Mouse (Mus musculus): ENCODE results near the gene Nxpe2. TPM values are rescaled to one million over a fixed set of nuclear protein-coding genes. Genes with fewer than 3 reads are reported as not detected.

Nxpe2 gene
- polyA plus RNA-seq, 1 experiment from 2014 or later, result 1.1 TPM

DNA sequence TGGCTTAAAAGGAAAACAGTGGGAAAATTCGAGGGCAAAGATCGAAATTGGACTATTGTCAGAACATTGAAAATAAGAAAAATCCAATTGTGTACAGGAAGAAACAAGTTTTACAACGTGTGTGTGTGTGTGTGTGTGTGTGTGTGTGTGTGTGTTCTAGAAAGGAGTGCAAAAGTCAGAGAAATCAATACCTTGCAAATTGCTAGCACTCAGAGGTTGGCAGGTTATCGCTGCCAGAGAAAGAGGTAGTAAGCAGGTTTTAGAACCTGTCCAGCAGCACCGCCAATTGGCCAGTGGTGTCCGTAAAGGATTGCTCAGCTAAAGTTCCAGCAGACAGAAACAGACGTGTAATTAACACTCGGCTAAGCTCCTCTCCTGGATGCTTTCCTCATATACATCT is 69.0 kb downstream of the Nxpe2 start:
- Histone ChIP-seq H3K27ac (replicated peaks) (no peak overlapping the region), H3K27me3 (replicated peaks; ENCODE audit: low read depth, poor library complexity, severe bottlenecking) (no peaks in the 10 kb centered on the region), H3K36me3 (replicated peaks) (no peaks in the 10 kb centered on the region), H3K4me3 (no peak overlapping the region), H3K9me3 (no peaks in the 10 kb centered on the region), H3K4me1 (no peaks in the 10 kb centered on the region)
- WGBS, result 88% methylated on average over 8 of the region's 8 CpGs
- no peak for DNase-seq (ENCODE audit: low spot score)

DNA sequence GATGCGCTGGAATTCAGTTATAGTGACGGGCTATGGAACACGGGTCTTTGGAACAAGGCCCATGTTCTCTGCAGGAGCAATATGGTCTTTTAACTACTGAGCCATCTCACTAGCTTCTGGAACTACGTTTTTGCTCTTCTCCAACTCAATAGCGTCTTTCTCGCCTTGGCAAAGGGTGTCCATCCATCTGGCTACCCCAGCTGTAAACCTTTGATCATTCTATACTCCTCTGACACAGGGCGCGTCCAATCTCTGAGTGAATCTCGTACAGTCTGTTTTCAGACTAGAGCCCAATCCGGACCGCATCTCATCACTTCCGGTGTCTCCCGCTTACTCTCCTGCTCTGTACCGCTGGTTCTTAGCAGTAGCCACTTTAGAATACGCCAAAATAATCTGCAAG is 76.4 kb downstream of the Nxpe2 start:
- no peaks in the 10 kb centered on the region for H3K36me3 ChIP-seq (replicated peaks)
- WGBS, result 93% methylated on average over 15 of the region's 15 CpGs
- H3K4me1 ChIP-seq, result no peaks in the 10 kb centered on the region
- DNase-seq (ENCODE audit: low spot score), result no peak
- H3K27me3 ChIP-seq (replicated peaks; ENCODE audit: low read depth, poor library complexity, severe bottlenecking), result no peaks in the 10 kb centered on the region
- H3K4me3 ChIP-seq, result no peak overlapping the region
- no peaks in the 10 kb centered on the region for H3K9me3 ChIP-seq
- H3K27ac ChIP-seq (replicated peaks), result no peak overlapping the region

Other genes starting within 250 kb of the Nxpe2 start
- 4.1 and 5.9 TPM in 2 replicates for gene Nxpe4, start 191.4 kb downstream of the Nxpe2 start, polyA plus RNA-seq (2016; fragmentation: Nextera tagmentation; extraction: Ambion mirVana)
- 109 and 110 TPM in 2 replicates for gene Rexo2, start 127.2 kb upstream of the Nxpe2 start, polyA plus RNA-seq (2016; fragmentation: Nextera tagmentation; extraction: Ambion mirVana)
- gene Rbm7, start 141.8 kb upstream of the Nxpe2 start, polyA plus RNA-seq (2016; fragmentation: Nextera tagmentation; extraction: Ambion mirVana), result 115 and 118 TPM in 2 replicates
- 26.8 and 27.9 TPM in 2 replicates for gene Gm5617, start 142.0 kb upstream of the Nxpe2 start, polyA plus RNA-seq (2016; fragmentation: Nextera tagmentation; extraction: Ambion mirVana)

Measured in embryonic facial prominence, embryonic 10.5 days (tissue).